Comparison of ENCODE assay signal across 23 mouse cellular contexts in genomic region chr11:46734617-46735016, GRCm38 (mm10). TPM values are rescaled to one million over a fixed set of nuclear protein-coding genes. Genes with fewer than 3 reads are reported as not detected.
"Had no signal": no experiment of that assay in that cellular context is flagged by ENCODE, and none has a peak within 500 bp of the region (broad histone marks: within the 10 kb centered on the region; RNA-seq: fewer than 3 reads in every experiment).

No protein-coding gene starts in this region.

- H3K9ac ChIP-seq: lung, embryonic 14.5 days; midbrain, embryonic 12.5 days; neural tube, embryonic 13.5 days; neural tube, embryonic 15.5 days had no signal

- H3K27ac ChIP-seq: midbrain, embryonic 10.5 days; midbrain, embryonic 12.5 days; neural tube, embryonic 13.5 days; neural tube, embryonic 15.5 days had no signal

- H3K4me2 ChIP-seq: lung, embryonic 14.5 days; midbrain, embryonic 12.5 days; neural tube, embryonic 13.5 days; neural tube, embryonic 15.5 days had no signal

- DNase-seq: lung, embryonic 14.5 days; lung, postnatal 10 days; lung, postnatal 4 days; midbrain, embryonic 14.5 days; retina, postnatal 1 day; right cerebral cortex, adult 18-20 months; right cerebral cortex, postnatal 25 days; right cerebral cortex, postnatal 4 days; spleen, adult 18-20 months; thymus, adult 18-20 months; thymus, postnatal 14 days; thymus, postnatal 36 days had no signal

- H3K36me3 ChIP-seq: midbrain, embryonic 10.5 days; midbrain, embryonic 12.5 days; neural tube, embryonic 13.5 days; neural tube, embryonic 15.5 days had no signal

- H3K4me3 ChIP-seq: midbrain, embryonic 10.5 days; midbrain, embryonic 12.5 days; myocyte; neural tube, embryonic 13.5 days; neural tube, embryonic 15.5 days had no signal

- H3K9me3 ChIP-seq: midbrain, embryonic 10.5 days; midbrain, embryonic 12.5 days; neural tube, embryonic 13.5 days; neural tube, embryonic 15.5 days had no signal

- H3K27me3 ChIP-seq: midbrain, embryonic 12.5 days; neural tube, embryonic 13.5 days; neural tube, embryonic 15.5 days had no signal

- H3K4me1 ChIP-seq: midbrain, embryonic 10.5 days; midbrain, embryonic 12.5 days; neural tube, embryonic 13.5 days; neural tube, embryonic 15.5 days had no signal

- ATAC-seq: midbrain, embryonic 16.5 days had no signal

RNA-seq across cellular contexts. Expression of gene Havcr1, which starts 0.3 kb away (rescaled TPM):
- polyA plus RNA-seq: midbrain, embryonic 12.5 days; midbrain, embryonic 14.5 days; midbrain, embryonic 16.5 days; myocyte; neural tube, embryonic 11.5 days; neural tube, embryonic 13.5 days; stomach, embryonic 14.5 days; stomach, embryonic 16.5 days; thymus, postnatal 0 days had no signal

RNA-seq across cellular contexts. Expression of gene Timd2, which starts 27.8 kb away (rescaled TPM):
- polyA plus RNA-seq: lung, embryonic 14.5 days; lung, embryonic 16.5 days; midbrain, embryonic 12.5 days; midbrain, embryonic 16.5 days; myocyte; neural tube, embryonic 11.5 days; neural tube, embryonic 15.5 days; stomach, embryonic 14.5 days had no signal
